Mouse (Mus musculus): ENCODE measurements around the gene 4930447F04Rik. TPM values are rescaled to one million over a fixed set of nuclear protein-coding genes. Genes with fewer than 3 reads are reported as not detected.

Gene 4930447F04Rik
- polyA plus RNA-seq (2011; ENCODE audit: insufficient read length, low read depth, missing spikeins): not detected in 2 replicates

DNA sequence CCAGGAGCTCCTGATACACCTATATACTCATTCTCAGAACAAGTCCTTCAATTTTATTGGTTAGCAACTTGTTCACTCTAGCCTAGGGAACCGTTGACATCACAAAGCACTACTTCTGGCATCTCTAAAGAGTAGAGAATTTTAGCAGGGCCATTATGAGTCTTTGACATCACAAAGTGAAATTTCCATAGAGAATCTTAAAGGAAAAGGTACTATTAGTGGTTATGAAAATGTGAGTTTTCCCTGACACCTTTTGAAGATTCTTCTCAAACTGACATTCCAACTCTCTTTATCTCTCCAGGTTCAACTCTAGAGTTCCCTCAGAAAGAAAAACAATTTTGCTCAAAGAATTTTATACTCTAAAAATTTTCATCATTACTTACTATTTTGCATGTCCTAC lies at the start of gene 4930447F04Rik:
4930447F04Rik (minus strand) TSS at position 101 of the 400 bp plus-strand sequence.
- no peak within 1 kb of the TSS for H3K4me3 ChIP-seq (ENCODE audit: insufficient read depth, low read length)
- no peak within 1 kb of the TSS for H3K27ac ChIP-seq (ENCODE audit: insufficient read depth, low read length)
- TF ChIP-seq CTCF (IDR thresholded peaks at IDR 0.05; ENCODE audit: borderline replicate concordance, insufficient read depth, low read length): no peak
- no peak for TF ChIP-seq POLR2A (IDR thresholded peaks at IDR 0.05; ENCODE audit: low read depth, low read length)
- no peaks in the 10 kb centered on the region for H3K4me1 ChIP-seq (ENCODE audit: control insufficient read depth, insufficient read depth, low read length)
